Mouse (Mus musculus): ENCODE data around the gene Cybb. TPM values are rescaled to one million over a fixed set of nuclear protein-coding genes. Genes with fewer than 3 reads are reported as not detected.

Gene Cybb
- polyA plus RNA-seq, 1 experiment = not detected

GRCm38 (mm10) chrX:9462671-9463070 lies 24.9 kb downstream of the Cybb start:
- no peak for TF ChIP-seq POLR2A (IDR thresholded peaks at IDR 0.05; ENCODE audit: insufficient read length, low read depth)
- no peak for TF ChIP-seq TCF3 (IDR thresholded peaks at IDR 0.05; ENCODE audit: insufficient read length, low read depth)
- no peak for TF ChIP-seq MAX (IDR thresholded peaks at IDR 0.05; ENCODE audit: low read depth)
- no peak for TF ChIP-seq MYOD1 (IDR thresholded peaks at IDR 0.05; ENCODE audit: control insufficient read depth in 1 of 3, insufficient read length in 2 of 3, low read depth in 2 of 3)
- no peak for TF ChIP-seq SRF (IDR thresholded peaks at IDR 0.05; ENCODE audit: control insufficient read depth, insufficient read length, low read depth)
- no peak for TF ChIP-seq TCF12 (IDR thresholded peaks at IDR 0.05; ENCODE audit: insufficient read depth, poor library complexity, severe bottlenecking)
- no peak for TF ChIP-seq MYOG (IDR thresholded peaks at IDR 0.05; ENCODE audit: control insufficient read depth in 1 of 3, insufficient read depth in 1 of 3, insufficient read length in 2 of 3, low read depth in 2 of 3)
- TF ChIP-seq USF1 (IDR thresholded peaks at IDR 0.05; ENCODE audit: low read depth) = no peak
- no peak for TF ChIP-seq REST (IDR thresholded peaks at IDR 0.05; ENCODE audit: insufficient read depth, insufficient read length)
- H3K4me3 ChIP-seq = no peak overlapping the region
- no peaks in the 10 kb centered on the region for H3K36me3 ChIP-seq (ENCODE audit: control insufficient read depth, insufficient read depth)
- H3K4me2 ChIP-seq (ENCODE audit: low read depth) = no peak overlapping the region
- H3K27me3 ChIP-seq (ENCODE audit: control insufficient read depth, insufficient read depth, insufficient read length) = no peaks in the 10 kb centered on the region
- H3K79me2 ChIP-seq (ENCODE audit: control insufficient read depth, insufficient read depth) = no peaks in the 10 kb centered on the region
- no peak overlapping the region for H3ac ChIP-seq (ENCODE audit: control insufficient read depth, insufficient read length)

GRCm38 (mm10) chrX:9461399-9461798 lies 26.2 kb downstream of the Cybb start:
- H3K79me2 ChIP-seq (ENCODE audit: control insufficient read depth, insufficient read depth) = no peaks in the 10 kb centered on the region
- TF ChIP-seq MAX (IDR thresholded peaks at IDR 0.05; ENCODE audit: low read depth) = no peak
- TF ChIP-seq TCF3 (IDR thresholded peaks at IDR 0.05; ENCODE audit: insufficient read length, low read depth) = no peak
- no peak for TF ChIP-seq SRF (IDR thresholded peaks at IDR 0.05; ENCODE audit: control insufficient read depth, insufficient read length, low read depth)
- TF ChIP-seq REST (IDR thresholded peaks at IDR 0.05; ENCODE audit: insufficient read depth, insufficient read length) = no peak
- no peak for TF ChIP-seq MYOG (IDR thresholded peaks at IDR 0.05; ENCODE audit: control insufficient read depth in 1 of 3, insufficient read depth in 1 of 3, insufficient read length in 2 of 3, low read depth in 2 of 3)
- TF ChIP-seq MYOD1 (IDR thresholded peaks at IDR 0.05; ENCODE audit: control insufficient read depth in 1 of 3, insufficient read length in 2 of 3, low read depth in 2 of 3) = no peak
- no peak for TF ChIP-seq E2F4 (IDR thresholded peaks at IDR 0.05; ENCODE audit: insufficient read depth)
- no peak for TF ChIP-seq USF1 (IDR thresholded peaks at IDR 0.05; ENCODE audit: low read depth)
- TF ChIP-seq POLR2AphosphoS2 (IDR thresholded peaks at IDR 0.05; ENCODE audit: insufficient read length, low read depth) = no peak
- no peak for TF ChIP-seq TCF12 (IDR thresholded peaks at IDR 0.05; ENCODE audit: insufficient read depth, poor library complexity, severe bottlenecking)
- no peak for TF ChIP-seq CEBPB (IDR thresholded peaks at IDR 0.05; ENCODE audit: insufficient read depth, poor library complexity, severe bottlenecking)

GRCm38 (mm10) chrX:9460387-9460930 lies 27.1 kb downstream of the Cybb start:
- no peaks in the 10 kb centered on the region for H3K79me2 ChIP-seq (ENCODE audit: control insufficient read depth, insufficient read depth)
- H3K36me3 ChIP-seq (ENCODE audit: control insufficient read depth, insufficient read depth) = no peaks in the 10 kb centered on the region
- no peak for TF ChIP-seq E2F4 (IDR thresholded peaks at IDR 0.05; ENCODE audit: insufficient read depth)
- TF ChIP-seq TCF12 (IDR thresholded peaks at IDR 0.05; ENCODE audit: insufficient read depth, poor library complexity, severe bottlenecking) = no peak
- no peak for TF ChIP-seq MYOG (IDR thresholded peaks at IDR 0.05; ENCODE audit: control insufficient read depth in 1 of 3, insufficient read depth in 1 of 3, insufficient read length in 2 of 3, low read depth in 2 of 3)
- TF ChIP-seq MAX (IDR thresholded peaks at IDR 0.05; ENCODE audit: low read depth) = no peak
- TF ChIP-seq POLR2A (IDR thresholded peaks at IDR 0.05; ENCODE audit: insufficient read length, low read depth) = no peak
- no peak for TF ChIP-seq TCF3 (IDR thresholded peaks at IDR 0.05; ENCODE audit: insufficient read length, low read depth)
- no peak for TF ChIP-seq POLR2AphosphoS2 (IDR thresholded peaks at IDR 0.05; ENCODE audit: insufficient read length, low read depth)
- no peak for TF ChIP-seq USF1 (IDR thresholded peaks at IDR 0.05; ENCODE audit: low read depth)
- no peak for TF ChIP-seq REST (IDR thresholded peaks at IDR 0.05; ENCODE audit: insufficient read depth, insufficient read length)
- no peak for TF ChIP-seq CEBPB (IDR thresholded peaks at IDR 0.05; ENCODE audit: insufficient read depth, poor library complexity, severe bottlenecking)
- no peak for TF ChIP-seq MYOD1 (IDR thresholded peaks at IDR 0.05; ENCODE audit: control insufficient read depth in 1 of 3, insufficient read length in 2 of 3, low read depth in 2 of 3)
- no peak for TF ChIP-seq SRF (IDR thresholded peaks at IDR 0.05; ENCODE audit: control insufficient read depth, insufficient read length, low read depth)
- H3K27me3 ChIP-seq (ENCODE audit: control insufficient read depth, insufficient read depth, insufficient read length) = no peaks in the 10 kb centered on the region
- no peak overlapping the region for H3ac ChIP-seq (ENCODE audit: control insufficient read depth, insufficient read length)
- H3K4me3 ChIP-seq = no peak overlapping the region
- H3K4me2 ChIP-seq (ENCODE audit: low read depth) = no peak overlapping the region

More at GRCm38 (mm10) chrX:9461399-9461798, 26.2 kb downstream of the Cybb start:
- H3K36me3 ChIP-seq (ENCODE audit: control insufficient read depth, insufficient read depth) = no peaks in the 10 kb centered on the region
- H3ac ChIP-seq (ENCODE audit: control insufficient read depth, insufficient read length) = no peak overlapping the region
- H3K4me2 ChIP-seq (ENCODE audit: low read depth) = no peak overlapping the region
- H3K4me3 ChIP-seq = no peak overlapping the region
- no peaks in the 10 kb centered on the region for H3K27me3 ChIP-seq (ENCODE audit: control insufficient read depth, insufficient read depth, insufficient read length)

GRCm38 (mm10) chrX:9452375-9452774 lies 35.2 kb downstream of the Cybb start:
- H3K36me3 ChIP-seq (ENCODE audit: control insufficient read depth, insufficient read depth) = no peaks in the 10 kb centered on the region
- no peak overlapping the region for H3K4me3 ChIP-seq
- H3K79me2 ChIP-seq (ENCODE audit: control insufficient read depth, insufficient read depth) = no peaks in the 10 kb centered on the region
- TF ChIP-seq MYOG (IDR thresholded peaks at IDR 0.05; ENCODE audit: control insufficient read depth in 1 of 3, insufficient read depth in 1 of 3, insufficient read length in 2 of 3, low read depth in 2 of 3) (no peak), SRF (IDR thresholded peaks at IDR 0.05; ENCODE audit: control insufficient read depth, insufficient read length, low read depth) (no peak), POLR2A (IDR thresholded peaks at IDR 0.05; ENCODE audit: insufficient read length, low read depth) (no peak), TCF12 (IDR thresholded peaks at IDR 0.05; ENCODE audit: insufficient read depth, poor library complexity, severe bottlenecking) (no peak)
- H3ac ChIP-seq (ENCODE audit: control insufficient read depth, insufficient read length) = no peak overlapping the region
- H3K27me3 ChIP-seq (ENCODE audit: control insufficient read depth, insufficient read depth, insufficient read length) = no peaks in the 10 kb centered on the region
- no peak overlapping the region for H3K4me2 ChIP-seq (ENCODE audit: low read depth)

- no peaks in the 10 kb centered on the region for H3K36me3 ChIP-seq (ENCODE audit: control insufficient read depth, insufficient read depth)
- no peaks in the 10 kb centered on the region for H3K79me2 ChIP-seq (ENCODE audit: control insufficient read depth, insufficient read depth)
- no peaks in the 10 kb centered on the region for H3K27me3 ChIP-seq (ENCODE audit: control insufficient read depth, insufficient read depth, insufficient read length)
- H3ac ChIP-seq (ENCODE audit: control insufficient read depth, insufficient read length) = no peak overlapping the region
- no peak overlapping the region for H3K4me3 ChIP-seq
- TF ChIP-seq SRF (IDR thresholded peaks at IDR 0.05; ENCODE audit: control insufficient read depth, insufficient read length, low read depth) (no peak), POLR2AphosphoS2 (IDR thresholded peaks at IDR 0.05; ENCODE audit: insufficient read length, low read depth) (no peak), MYOD1 (IDR thresholded peaks at IDR 0.05; ENCODE audit: control insufficient read depth in 1 of 3, insufficient read length in 2 of 3, low read depth in 2 of 3) (no peak), REST (IDR thresholded peaks at IDR 0.05; ENCODE audit: insufficient read depth, insufficient read length) (no peak), POLR2A (IDR thresholded peaks at IDR 0.05; ENCODE audit: insufficient read length, low read depth) (no peak), TCF12 (IDR thresholded peaks at IDR 0.05; ENCODE audit: insufficient read depth, poor library complexity, severe bottlenecking) (no peak), TCF3 (IDR thresholded peaks at IDR 0.05; ENCODE audit: insufficient read length, low read depth) (no peak)
- no peak overlapping the region for H3K4me2 ChIP-seq (ENCODE audit: low read depth)
Measured at GRCm38 (mm10) chrX:9447284-9447683, 40.3 kb downstream of the Cybb start.
